Mouse (Mus musculus): ENCODE results near the gene Rgs10.

The Rgs10 gene

GRCm38 (mm10) chr7:128417930-128418779, at the start of gene Rgs10:
Rgs10 (minus strand) TSS chr7:128418758.
- peak; percentile 48 to 51 for DNase-seq (ENCODE audit: low spot score in 2 of 2)

GRCm38 (mm10) chr7:128462406-128462805, 43.8 kb upstream of the Rgs10 start:
- DNase-seq (ENCODE audit: low spot score in 2 of 2): no peak

- peak; percentile 97 to 99 for DNase-seq (ENCODE audit: low spot score in 2 of 2)
These were observed 43.0 kb upstream of the Rgs10 start, which contains the start of gene Tial1 for GRCm38 (mm10) chr7:128461285-128462215. Tial1 (minus strand) TSS chr7:128461717.

- peak in 1 of 2 experiments; percentile 35 for DNase-seq (ENCODE audit: low spot score in 2 of 2)
These were observed 42.3 kb upstream of the Rgs10 start for GRCm38 (mm10) chr7:128460865-128461228.

GRCm38 (mm10) chr7:128460131-128460864, 41.7 kb upstream of the Rgs10 start:
- DNase-seq (ENCODE audit: low spot score in 2 of 2): peak; percentile 27 to 33

GRCm38 (mm10) chr7:128459791-128460130, 41.2 kb upstream of the Rgs10 start:
- no peak for DNase-seq (ENCODE audit: low spot score in 2 of 2)

GRCm38 (mm10) chr7:128458011-128458410, 39.5 kb upstream of the Rgs10 start:
- no peak for DNase-seq (ENCODE audit: low spot score in 2 of 2)

GRCm38 (mm10) chr7:128452731-128453130, 34.2 kb upstream of the Rgs10 start:
- no peak for DNase-seq (ENCODE audit: low spot score in 2 of 2)

GRCm38 (mm10) chr7:128440584-128440983, 22.0 kb upstream of the Rgs10 start:
- DNase-seq (ENCODE audit: low spot score in 2 of 2): no peak

- no peak for DNase-seq (ENCODE audit: low spot score in 2 of 2)
These were observed 20.7 kb upstream of the Rgs10 start for GRCm38 (mm10) chr7:128439251-128439650.

- DNase-seq (ENCODE audit: low spot score in 2 of 2): no peak
These were observed 19.6 kb upstream of the Rgs10 start for GRCm38 (mm10) chr7:128438131-128438530.

- DNase-seq (ENCODE audit: low spot score in 2 of 2): peak in 1 of 2 experiments; percentile 34
These were observed 14.7 kb upstream of the Rgs10 start for GRCm38 (mm10) chr7:128433213-128433612.

- no peak for DNase-seq (ENCODE audit: low spot score in 2 of 2)
These were observed 14.0 kb upstream of the Rgs10 start for GRCm38 (mm10) chr7:128432574-128432973.

GRCm38 (mm10) chr7:128422491-128422890, 3.9 kb upstream of the Rgs10 start:
- DNase-seq (ENCODE audit: low spot score in 2 of 2): no peak

GRCm38 (mm10) chr7:128421701-128422100, 3.1 kb upstream of the Rgs10 start:
- peak in 1 of 2 experiments; percentile 14 for DNase-seq (ENCODE audit: low spot score in 2 of 2)

GRCm38 (mm10) chr7:128419690-128420089, 1.1 kb upstream of the Rgs10 start:
- no peak for DNase-seq (ENCODE audit: low spot score in 2 of 2)

- DNase-seq (ENCODE audit: low spot score in 2 of 2): no peak
These were observed 1.2 kb downstream of the Rgs10 start for GRCm38 (mm10) chr7:128417226-128417929.

- DNase-seq (ENCODE audit: low spot score in 2 of 2): no peak
These were observed 1.9 kb downstream of the Rgs10 start for GRCm38 (mm10) chr7:128416664-128417063.

GRCm38 (mm10) chr7:128414433-128414832, 4.1 kb downstream of the Rgs10 start:
- DNase-seq (ENCODE audit: low spot score in 2 of 2): no peak

GRCm38 (mm10) chr7:128412071-128412833, 6.3 kb downstream of the Rgs10 start:
- no peak for DNase-seq (ENCODE audit: low spot score in 2 of 2)

All from frontal cortex, postnatal 36 days (tissue).